In genomic region chr4:41696930-41697841, GRCm38 (mm10) we compare ENCODE assay signal across 8 mouse cellular contexts. TPM values are rescaled to one million over a fixed set of nuclear protein-coding genes. Genes with fewer than 3 reads are reported as not detected.
DNase-seq lines count a peak whose midpoint lies in the region; ATAC-seq and TF ChIP-seq lines count a peak whose summit lies in the region.
"Not testable (repeated sequence)": the region's sequence is repeated elsewhere in the genome, so short reads cannot be mapped to it uniquely, and the experiment has no call there.

Gene Cntfr (minus strand): TSS chr4:41697089.

- peak; percentile 76 for DNase-seq in R1 (ENCODE audit: low read depth, low spot score)
- DNase-seq in cerebellum, postnatal 25 days = peak; percentile 93
- peak; percentile 89 for DNase-seq in gastrocnemius, adult 2 months
- DNase-seq in layer of hippocampus, postnatal 14 days (ENCODE audit: low spot score in 2 of 2) = peak; percentile 86 to 89
- peak; percentile 89 for DNase-seq in lung, postnatal 10 days
- DNase-seq in retina, postnatal 1 day = peak; percentile 79
- DNase-seq in thymus, postnatal 4 days = peak; percentile 82

- not testable (repeated sequence) for H3K36me3 ChIP-seq in hindbrain, embryonic 13.5 days

- peak within 1 kb of the TSS; percentile 42 for H3K4me2 ChIP-seq in hindbrain, embryonic 13.5 days

- H3K27ac ChIP-seq in gastrocnemius, adult 2 months = peak within 1 kb of the TSS; percentile 70
- H3K27ac ChIP-seq in hindbrain, embryonic 13.5 days = not testable (repeated sequence)

- not testable (repeated sequence) for H3K9ac ChIP-seq in hindbrain, embryonic 13.5 days

- intact Hi-C loops in gastrocnemius, adult 2 months (cut with DNase I) = not testable (repeated sequence)

- peak; percentile 68 for TF ChIP-seq CTCF in gastrocnemius, adult 2 months (IDR thresholded peaks at IDR 0.05)

- H3K4me1 ChIP-seq in hindbrain, embryonic 13.5 days (replicated peaks) = not testable (repeated sequence)

- H3K4me3 ChIP-seq in gastrocnemius, adult 2 months = peak within 1 kb of the TSS; percentile 59
- H3K4me3 ChIP-seq in hindbrain, embryonic 13.5 days = peak within 1 kb of the TSS; percentile 25; the same call in 1 of the 2 replicates

- 7% methylated on average over 29 of the region's 40 CpGs for whole genome bisulfite sequencing in hindbrain, embryonic 13.5 days

- H3K9me3 ChIP-seq in hindbrain, embryonic 13.5 days = not testable (repeated sequence)

- H3K27me3 ChIP-seq in hindbrain, embryonic 13.5 days = not testable (repeated sequence)

- not testable (repeated sequence) for ATAC-seq in hindbrain, embryonic 13.5 days (ENCODE audit: low FRiP score)

RNA-seq across cellular contexts. Expression of gene Cntfr, which starts in this region (rescaled TPM):
- 10 to 100 TPM; 27.3 to 55.3 TPM for total RNA-seq in gastrocnemius, adult 2 months (2021)
- polyA plus RNA-seq in hindbrain, embryonic 13.5 days (2015; fragmentation: Nextera tagmentation; extraction: Ambion mirVana) = 24.4 and 27.8 TPM in 2 replicates
- 10 to 100 TPM; 84.4 to 89.5 TPM for total RNA-seq in layer of hippocampus, postnatal 14 days (2021)
